Mouse (Mus musculus) hematopoietic stem cell, adult 5-6 weeks (primary cell): ENCODE results near the gene Igsf9b. TPM values are rescaled to one million over a fixed set of nuclear protein-coding genes. Genes with fewer than 3 reads are reported as not detected.

Experiments used
- ATAC-seq, 2 experiments: fragments of 125-278 bp in 1 of 2; replicated peaks in 1 of 2; 2 replicates each; pipeline ENCODE4 v1.8.0; 2016 to 2017; ENCODE audit warnings: inconsistent platforms in 2 of 2, mild to moderate bottlenecking in 2 of 2, moderate number of reproducible peaks in 2 of 2, low read depth in 1 of 2, moderate TSS enrichment in 1 of 2; ENCODE audit not compliant: low FRiP score in 2 of 2, poor library complexity in 2 of 2, severe bottlenecking in 2 of 2, insufficient read depth in 1 of 2, low TSS enrichment in 1 of 2
- total RNA-seq: library from RNA; stranded (forward); fragments of 172-1452, 232-1000 nt; gene quantifications from 2 replicates; pipeline ENCODE4 v1.2.3, GENCODE M21; 2017

Gene Igsf9b
- 0.40 and 0.94 TPM in 2 replicates for total RNA-seq

DNA sequence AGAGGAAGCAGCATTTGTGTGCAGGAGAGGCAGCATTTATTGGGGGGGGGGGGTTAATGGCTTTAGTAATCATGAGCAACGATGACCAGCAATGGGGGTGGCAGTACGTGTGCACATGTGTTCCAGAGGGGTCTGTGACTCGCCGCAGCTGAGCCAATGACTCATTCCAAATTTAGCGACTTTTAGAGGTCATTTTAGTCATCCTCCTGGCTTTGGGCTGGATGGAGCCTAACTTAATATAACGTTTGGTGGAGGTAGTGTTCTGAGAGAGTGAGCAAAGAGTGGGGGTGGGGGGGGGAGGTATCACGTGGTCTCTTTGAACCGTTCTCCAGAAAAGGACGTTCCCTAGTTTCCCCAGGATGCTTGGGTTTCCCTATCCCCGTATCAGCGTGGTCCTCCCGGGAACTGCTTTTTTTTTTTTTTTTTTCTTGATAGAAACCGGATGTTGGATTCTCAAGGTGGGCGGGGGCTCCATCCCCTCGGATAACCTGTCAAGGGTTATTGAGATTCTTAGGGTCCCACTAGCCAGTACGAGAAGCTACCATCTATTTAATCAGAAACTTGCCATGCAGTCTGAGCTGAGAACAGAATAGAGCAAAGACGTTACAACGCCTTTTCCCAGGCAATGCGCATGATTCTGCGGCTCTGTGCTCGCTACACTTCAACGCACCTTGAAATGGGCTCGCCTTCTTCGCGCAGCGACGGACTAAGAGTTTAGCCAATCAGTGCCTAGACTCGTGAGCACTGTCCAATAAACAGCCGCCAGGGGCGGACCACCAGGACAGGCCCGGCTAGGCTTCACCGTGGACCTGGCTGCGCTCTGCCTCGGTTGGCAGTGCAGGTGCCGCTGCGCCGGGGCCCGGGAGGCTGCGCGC, at the start of gene Igsf9b:
Gene Igsf9b, plus strand, starts transcription at position 794 of the 875 bp plus-strand sequence.
- ATAC-seq: peak; percentile 97 to 98

DNA sequence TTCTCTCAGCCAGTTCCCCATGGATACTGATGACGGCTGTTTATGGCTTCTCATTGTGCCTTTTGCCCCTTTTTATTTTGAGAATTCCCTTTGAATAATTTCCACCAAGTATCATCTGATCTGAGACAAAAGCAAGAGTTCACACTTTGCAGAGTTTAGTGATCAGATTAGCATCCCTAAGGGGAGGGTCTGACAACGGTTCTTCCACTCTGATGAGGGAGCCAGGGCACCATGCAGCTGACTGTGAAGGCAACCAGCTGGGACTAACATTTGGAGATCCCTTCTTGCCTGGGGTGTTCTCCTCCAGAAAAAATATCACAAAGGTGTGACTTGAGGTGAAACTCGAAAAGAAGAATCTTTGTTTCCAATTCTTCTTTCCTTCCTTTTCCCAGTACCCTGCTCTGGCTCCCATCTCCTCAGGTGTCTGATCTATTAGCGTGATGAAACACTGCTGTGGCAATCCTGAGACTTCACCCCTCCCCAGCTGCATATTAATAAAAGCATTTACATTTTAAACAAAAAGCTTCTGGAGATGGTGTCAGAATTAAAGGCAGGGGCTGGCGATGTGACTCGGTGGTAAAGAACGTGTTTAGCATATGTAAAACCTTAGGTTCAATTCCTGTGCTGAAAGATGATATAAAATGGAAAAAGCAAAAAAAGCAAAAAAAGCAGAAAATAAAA, 46.8 kb upstream of the Igsf9b start:
- no peak for ATAC-seq

DNA sequence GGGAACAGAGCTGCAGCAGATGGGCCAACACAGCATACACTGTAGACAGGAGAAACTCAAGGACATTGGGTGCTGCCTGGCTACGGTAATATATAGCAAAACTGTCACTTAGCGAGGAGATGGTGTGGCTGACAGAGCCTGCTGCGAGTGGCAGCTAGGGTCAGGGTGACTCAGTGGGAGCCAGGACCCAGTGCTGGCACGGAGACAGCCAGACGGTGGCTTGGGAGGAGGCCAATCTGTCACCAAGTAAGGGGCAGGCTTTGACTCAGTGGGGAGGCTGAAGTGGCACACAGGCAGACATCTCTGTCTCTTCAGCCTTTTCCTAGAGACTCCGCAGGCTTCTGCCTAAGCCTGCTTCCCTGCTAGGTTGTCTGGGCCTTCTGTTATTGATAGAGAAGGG, 42.5 kb upstream of the Igsf9b start:
- no peak for ATAC-seq

DNA sequence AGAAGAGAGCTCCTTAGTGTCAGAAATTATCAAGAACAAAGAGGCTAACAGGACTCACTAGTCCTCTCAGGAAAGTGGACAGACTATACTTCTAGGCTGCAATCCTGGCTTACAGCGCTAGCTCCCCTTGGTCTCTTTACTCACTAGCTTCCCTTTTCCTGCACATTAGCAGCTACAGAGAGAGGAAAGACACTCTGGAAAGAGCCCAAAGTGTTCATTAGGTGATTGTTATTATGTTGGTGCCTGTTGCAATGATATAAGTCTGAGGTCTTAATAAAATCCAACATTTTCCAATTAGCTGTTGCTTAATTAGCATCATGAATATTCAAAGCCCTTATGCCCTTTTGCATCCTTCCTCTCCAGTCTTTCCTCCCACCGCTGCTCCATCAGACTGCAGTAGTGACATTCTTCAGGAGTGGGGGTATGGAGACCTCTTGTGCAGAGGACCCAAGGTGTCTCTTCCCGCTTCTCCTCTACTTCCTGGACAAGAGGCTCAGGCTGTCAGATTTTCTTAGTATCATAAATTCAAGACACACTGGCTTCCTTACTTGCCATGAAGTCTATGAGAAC, 38.5 kb upstream of the Igsf9b start:
- no peak for ATAC-seq

DNA sequence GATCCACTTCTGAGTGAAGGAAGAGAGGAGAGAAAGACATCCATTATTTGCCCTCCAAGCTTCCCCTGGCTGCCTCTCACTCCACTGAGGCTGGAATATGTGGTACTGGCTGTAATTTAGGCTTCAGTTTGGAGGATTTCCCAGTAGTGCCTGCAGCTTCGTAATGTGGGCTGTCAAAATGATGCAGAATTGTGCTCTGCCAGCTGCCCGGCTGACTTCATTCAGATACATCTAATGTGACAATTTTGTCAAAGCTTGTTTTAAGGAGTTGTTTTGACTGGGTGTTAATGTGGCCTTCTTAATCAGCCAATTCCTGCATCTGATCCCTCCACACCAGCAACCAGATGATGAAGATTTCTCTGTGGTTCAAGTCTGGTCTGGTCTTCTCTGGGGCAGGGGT, 37.1 kb upstream of the Igsf9b start:
- ATAC-seq: no peak

DNA sequence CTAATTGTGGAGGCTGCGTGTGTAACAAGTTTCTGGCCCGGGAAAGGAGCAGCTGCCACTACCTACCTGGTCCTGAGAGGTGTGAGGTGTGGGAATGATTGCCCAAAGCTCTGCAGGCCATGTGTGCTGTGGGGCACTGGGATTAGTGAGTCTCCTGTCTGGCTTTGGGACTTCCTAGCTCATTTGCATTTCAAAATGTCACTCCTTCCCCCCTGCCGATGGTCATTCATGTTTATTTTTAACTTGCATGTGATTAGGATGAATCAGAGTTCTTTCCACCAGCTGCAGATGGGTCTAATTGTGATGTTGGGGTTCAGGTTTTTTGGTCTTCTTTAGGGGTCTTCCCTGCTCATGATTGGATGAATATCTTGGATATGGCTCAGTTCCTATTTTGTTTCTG, 34.0 kb upstream of the Igsf9b start:
- ATAC-seq: no peak

DNA sequence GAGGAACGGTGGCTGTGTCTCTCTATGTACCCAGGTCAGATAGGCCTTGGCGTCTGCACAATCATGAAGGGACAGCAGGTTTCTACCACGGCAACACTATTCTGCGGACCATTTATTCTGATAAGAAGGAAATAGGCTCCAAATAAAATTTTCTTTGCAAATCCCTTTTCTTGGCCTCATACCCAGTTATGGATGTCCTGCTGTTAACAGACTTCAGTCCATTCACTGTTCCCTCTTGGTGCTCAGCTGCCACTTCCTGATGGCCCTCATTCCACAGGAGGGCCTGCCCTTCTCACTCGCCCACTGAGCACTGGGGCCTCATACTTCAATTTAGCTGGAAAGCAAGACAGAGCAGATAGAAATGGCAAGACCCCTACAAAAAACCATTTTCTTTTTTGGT, 31.1 kb upstream of the Igsf9b start:
- no peak for ATAC-seq

DNA sequence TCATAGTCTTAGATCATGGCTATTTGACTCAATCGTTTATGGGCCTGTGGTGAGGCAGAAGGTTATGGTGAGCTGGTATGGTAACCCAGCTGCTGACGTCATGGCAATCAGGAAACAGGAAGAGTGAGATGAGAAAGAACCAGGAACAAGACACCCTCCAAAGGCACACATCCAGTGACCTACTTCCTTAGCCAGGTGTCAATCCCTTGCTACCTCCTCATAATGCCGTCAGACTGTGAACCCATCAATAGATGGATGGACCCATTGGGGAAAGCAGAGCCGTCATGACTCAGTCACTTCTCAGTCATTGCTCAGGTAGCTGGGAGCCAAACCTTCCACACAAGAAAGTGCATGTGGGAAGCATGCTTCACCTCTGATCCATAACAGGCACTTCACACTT, 30.5 kb upstream of the Igsf9b start:
- no peak for ATAC-seq

DNA sequence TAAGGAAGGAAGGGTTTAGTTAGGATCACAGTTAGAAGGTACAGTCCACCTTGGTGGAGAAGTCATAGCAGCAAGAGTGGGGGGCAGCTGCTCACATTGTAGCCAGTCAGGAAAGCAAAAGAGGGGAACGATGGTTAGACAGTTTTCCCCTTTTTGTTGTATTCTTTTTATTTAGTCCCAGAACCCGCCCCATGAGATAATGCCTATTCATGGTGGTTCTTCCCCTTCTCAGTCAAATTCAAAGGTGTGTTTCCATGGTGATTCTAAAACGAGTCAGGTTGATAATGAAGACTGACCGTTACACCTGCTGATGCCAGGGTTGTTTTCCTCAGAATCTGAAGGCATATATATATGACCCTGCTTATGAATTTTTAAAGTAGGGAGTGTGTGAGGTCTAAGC, 29.7 kb upstream of the Igsf9b start:
- ATAC-seq: no peak

DNA sequence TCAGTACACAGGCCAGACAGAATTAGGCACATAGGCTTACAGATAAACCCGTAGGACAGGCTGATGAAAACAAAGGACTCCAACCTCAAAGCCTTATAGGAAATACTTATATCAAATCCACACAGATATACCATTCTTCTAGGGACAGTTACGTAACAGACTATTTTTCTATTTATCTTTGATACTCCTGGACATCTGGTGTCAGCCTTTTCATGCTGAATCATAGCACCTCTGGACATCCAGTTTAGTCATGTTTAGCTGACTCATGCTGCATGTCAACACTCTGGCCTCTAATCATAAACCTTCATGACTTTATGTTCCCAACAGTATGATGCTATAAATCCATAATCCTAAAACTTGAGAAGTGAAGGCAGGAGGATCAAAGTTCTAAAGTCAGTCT, 29.1 kb upstream of the Igsf9b start:
- ATAC-seq: no peak

DNA sequence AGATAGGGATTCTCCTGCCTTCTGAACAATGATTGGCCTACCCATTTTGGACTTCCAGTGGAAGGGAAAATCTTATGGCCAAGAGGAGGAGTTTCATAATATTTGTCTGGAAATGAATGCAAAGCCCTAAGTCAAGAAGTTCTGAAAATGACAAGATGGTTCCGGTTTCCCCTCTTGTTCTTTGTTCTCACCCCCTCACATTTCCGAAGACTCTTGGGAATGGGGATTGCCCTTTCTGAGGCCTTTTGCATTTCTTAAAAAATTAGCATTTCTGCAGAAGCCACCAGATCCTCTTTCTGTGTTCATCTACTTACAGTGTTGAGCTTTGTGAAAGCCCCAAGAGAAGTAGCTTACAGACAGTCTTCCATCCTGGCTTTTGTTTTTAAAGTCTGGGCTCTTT, 27.1 kb upstream of the Igsf9b start:
- ATAC-seq: no peak

DNA sequence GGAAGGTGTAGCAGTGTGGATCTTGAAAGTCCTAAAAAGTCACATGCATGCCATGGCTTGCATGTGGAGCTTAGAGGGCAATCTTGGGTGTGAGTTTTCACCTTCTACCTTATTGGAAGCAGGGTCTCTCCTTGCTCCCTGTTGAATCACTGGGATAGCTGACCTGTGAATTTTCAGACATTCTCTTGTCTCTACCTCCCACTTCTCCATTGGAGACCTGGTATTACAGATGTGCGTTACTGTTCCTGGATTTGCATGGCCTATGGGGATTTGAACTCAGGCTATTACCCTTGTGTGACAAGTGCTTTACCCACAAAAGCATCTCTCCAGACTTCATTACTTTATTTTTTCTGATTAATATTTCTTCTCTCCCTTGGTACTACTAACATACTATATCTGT, 26.1 kb upstream of the Igsf9b start:
- ATAC-seq: no peak

DNA sequence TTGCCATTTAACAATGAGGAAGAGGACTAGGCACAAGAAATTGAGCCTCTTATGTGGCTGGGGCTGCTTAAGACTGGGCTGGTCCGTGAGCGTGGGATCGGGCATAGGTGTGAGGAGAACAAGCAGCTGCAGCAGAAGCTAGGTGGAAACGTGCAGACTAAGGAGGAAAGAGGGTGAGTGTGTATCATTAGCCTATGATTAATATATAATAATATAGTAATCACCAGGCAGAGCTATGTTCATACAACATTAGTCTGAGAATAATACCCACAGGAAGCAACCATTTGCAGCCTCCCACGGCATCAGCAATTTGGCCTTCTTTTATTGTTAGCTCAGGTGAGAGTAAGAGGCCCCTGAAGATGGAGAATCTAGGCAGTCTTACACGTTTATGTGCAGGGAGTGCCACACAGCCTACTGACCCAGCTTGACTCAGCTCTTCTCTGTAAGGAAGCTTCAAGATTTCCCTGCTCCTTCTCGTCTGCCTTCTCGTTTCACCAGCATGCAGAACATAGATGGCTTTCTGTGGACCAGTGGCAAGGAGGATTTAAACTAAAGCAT, 22.6 kb upstream of the Igsf9b start:
- no peak for ATAC-seq

DNA sequence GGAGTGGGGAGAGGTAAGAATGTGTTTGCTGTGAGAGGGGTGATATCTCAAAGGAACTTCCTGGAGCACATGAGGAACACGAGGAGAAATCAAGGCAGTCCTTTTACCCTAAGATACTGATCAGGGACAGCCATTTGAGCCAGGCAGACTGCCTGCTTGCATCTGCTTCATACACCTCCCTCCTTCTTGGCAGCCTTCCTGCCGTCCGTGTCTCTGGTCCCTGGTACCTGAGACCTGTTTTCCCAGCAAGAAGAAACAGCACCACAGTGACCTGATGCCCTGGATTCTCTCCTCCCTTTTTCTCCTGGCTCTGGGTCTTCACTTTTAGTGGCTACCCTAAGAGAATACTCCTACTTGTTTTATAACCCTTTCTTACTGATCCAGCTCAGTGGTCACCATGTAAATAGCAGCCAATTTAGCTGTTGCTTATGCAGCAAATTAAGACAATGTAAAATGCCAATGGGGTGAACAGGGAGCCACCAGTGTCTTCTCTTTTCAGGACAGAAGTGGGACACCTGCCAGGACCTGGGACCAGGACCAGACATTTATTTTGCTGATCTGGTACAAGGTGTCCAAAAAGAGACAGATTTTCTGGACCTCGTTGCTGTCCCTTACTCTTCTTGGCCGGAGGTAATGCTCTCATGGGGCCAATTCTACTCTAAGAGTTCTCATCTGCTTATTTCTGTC, 21.5 kb upstream of the Igsf9b start:
- no peak for ATAC-seq

DNA sequence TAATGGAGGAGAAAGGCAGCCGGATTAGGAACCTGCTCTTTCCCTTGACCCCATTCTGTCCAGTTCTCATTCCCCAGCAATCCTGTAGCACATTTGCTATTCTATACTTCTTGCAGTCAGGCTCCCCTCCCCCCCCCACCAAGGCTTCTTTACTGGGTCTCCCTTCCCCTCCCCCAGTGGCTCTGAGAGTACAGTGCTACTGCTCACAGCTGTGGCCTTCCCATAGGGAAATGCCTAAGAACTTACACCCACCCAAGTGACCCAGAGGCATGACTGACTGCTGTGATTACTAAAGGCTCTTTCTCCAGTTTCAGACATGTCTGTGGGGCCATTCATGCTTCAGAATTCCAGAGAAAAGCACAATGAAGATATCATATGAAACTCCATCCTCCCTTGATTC, 20.0 kb upstream of the Igsf9b start:
- ATAC-seq: no peak

DNA sequence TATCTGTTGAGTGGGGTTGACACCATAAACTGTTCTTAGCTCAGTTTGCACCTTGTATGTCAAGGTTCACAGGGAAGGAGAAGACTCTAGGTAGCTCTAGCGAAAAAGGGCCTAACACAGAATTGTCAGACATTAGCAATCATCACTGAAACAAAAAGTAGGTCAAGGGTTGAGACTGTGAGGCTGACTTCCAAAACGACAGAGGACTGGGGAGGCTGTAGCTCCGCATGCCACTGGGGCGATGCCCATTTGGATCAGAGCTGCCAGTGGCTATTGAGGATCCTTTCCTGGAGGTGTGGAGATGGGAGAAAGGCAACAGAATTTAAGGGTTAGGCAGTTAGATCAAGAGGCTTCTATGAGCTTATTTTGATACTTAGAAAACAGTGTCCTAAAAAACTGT, 18.0 kb upstream of the Igsf9b start:
- ATAC-seq: no peak

DNA sequence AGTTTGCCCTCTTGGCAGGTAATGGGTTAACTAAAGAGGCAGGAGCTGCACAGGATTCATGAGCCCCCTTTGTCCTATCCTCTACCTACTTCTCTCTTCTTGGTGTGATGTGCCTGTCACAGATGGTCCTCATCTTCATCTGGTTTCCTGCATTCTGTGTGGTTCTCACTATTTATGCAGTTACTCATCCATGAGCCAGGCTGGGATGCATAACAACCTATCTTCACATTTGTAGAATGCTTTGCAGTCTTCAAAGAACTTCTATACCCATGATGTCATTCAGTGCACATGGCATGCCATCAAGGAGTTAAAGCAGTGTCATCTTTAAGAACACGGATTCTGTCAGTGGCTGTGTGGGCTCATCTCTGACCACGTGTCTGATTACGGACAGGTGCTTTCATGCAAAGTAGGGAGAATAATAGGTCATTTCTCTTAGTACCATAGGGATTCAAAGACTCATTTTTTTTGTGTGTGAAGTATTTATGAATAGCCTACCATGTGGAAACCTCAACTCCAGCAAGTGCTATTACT, 13.2 kb upstream of the Igsf9b start:
- ATAC-seq: no peak
